Mouse (Mus musculus) stomach, postnatal 0 days (tissue): ENCODE measurements around the gene Med16. TPM values are rescaled to one million over a fixed set of nuclear protein-coding genes. Genes with fewer than 3 reads are reported as not detected.

ENCODE experiments used
- ATAC-seq: fragments of 200-750 bp; cut with Nextera tagmentation; 2 replicates; pipeline ENCODE4 v1.8.0; 2017; ENCODE audit not compliant: low FRiP score, low TSS enrichment
- DNase-seq: peaks from one replicate; pipeline ENCODE4 v3.0.0-alpha.2; 2016; ENCODE audit warnings: low spot score
- H3K27ac ChIP-seq: fragments of 300-500 bp; sonication (generic); replicated peaks from 2 replicates; pipeline ENCODE4 v1.5.1; 2014; ENCODE audit warnings: mild to moderate bottlenecking, control low read depth
- H3K27me3 ChIP-seq: fragments of 300-500 bp; sonication (generic); 2 replicates; pipeline ENCODE4 v1.6.1; 2014; ENCODE audit warnings: low read length; ENCODE audit not compliant: control insufficient read depth, insufficient read depth
- H3K36me3 ChIP-seq: fragments of 300-500 bp; sonication (generic); 2 replicates; pipeline ENCODE4 v1.6.1; 2014; ENCODE audit warnings: low read length, mixed read lengths; ENCODE audit not compliant: control insufficient read depth, insufficient read depth
- H3K4me1 ChIP-seq: fragments of 300-500 bp; sonication (generic); replicated peaks from 2 replicates; pipeline ENCODE4 v1.6.1; 2014; ENCODE audit warnings: antibody characterized with exemption; ENCODE audit not compliant: control insufficient read depth, insufficient read depth
- H3K4me2 ChIP-seq: fragments of 300-500 bp; sonication (generic); replicated peaks from 2 replicates; pipeline ENCODE4 v1.6.1; 2014; ENCODE audit warnings: low read depth, mild to moderate bottlenecking, control low read depth, moderate library complexity
- H3K4me3 ChIP-seq: fragments of 300-500 bp; sonication (generic); 2 replicates; pipeline ENCODE4 v1.5.1; 2014; ENCODE audit warnings: low read depth, low read length, control low read depth
- H3K9ac ChIP-seq: fragments of 300-500 bp; sonication (generic); 2 replicates; pipeline ENCODE4 v1.6.1; 2014; ENCODE audit warnings: mild to moderate bottlenecking, low read length, control low read depth, mixed read lengths
- H3K9me3 ChIP-seq: fragments of 300-500 bp; sonication (generic); 2 replicates; pipeline ENCODE4 v1.6.1; 2016; ENCODE audit warnings: low read length; ENCODE audit not compliant: control insufficient read depth
- CTCF ChIP-seq: IDR thresholded peaks from 2 replicates; pipeline ENCODE4 v1.5.1; 2016; ENCODE audit warnings: antibody characterized with exemption, low read depth, mild to moderate bottlenecking, moderate library complexity
- EP300 ChIP-seq: optimal IDR thresholded peaks from 2 replicates; pipeline ENCODE3; 2016; ENCODE audit warnings: antibody characterized with exemption
- WGBS: fragments of 180-500 bp; shearing (Covaris S2); extraction: QIAGEN DNeasy Blood & Tissue Kit; methylation state at CpG from one replicate; pipeline ENCODE4 v1.1.7; 2014; 5-methylcytosine and 5-hydroxymethylcytosine counted together
- polyA plus RNA-seq: library from polyadenylated mRNA; unstranded; fragments of >200 nt; fragmentation: Nextera tagmentation; extraction: Ambion mirVana; gene quantifications from 2 replicates; pipeline ENCODE4 v1.2.1, GENCODE M21; 2015

Med16 gene
- polyA plus RNA-seq, 1 experiment from 2014 or later = 25.6 TPM

DNA sequence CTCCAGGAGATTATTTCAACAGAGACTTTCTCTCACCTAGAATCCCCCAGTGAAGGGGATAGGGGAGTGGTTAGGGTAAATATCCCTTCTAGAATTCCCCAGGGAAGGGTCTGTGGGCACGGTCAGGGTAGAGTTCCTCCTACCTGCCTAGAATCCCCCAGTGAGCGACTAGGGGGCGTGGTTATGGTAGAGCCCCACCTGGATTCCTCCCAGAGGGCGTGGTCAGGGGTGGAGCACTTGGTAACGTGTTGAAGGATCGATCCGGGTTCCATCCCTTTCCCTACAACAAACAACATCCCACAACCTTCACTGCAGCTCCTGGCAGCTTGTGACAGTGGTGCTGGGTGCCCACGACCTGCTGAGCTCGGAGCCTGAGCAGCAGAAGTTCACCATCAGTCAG, 28.0 kb downstream of the Med16 start:
- Histone ChIP-seq H3K9ac (no peak overlapping the region), H3K4me3 (no peak overlapping the region), H3K36me3 (no peaks in the 10 kb centered on the region), H3K27me3 (no peaks in the 10 kb centered on the region), H3K27ac (no peak overlapping the region), H3K9me3 (no peaks in the 10 kb centered on the region), H3K4me2 (no peak overlapping the region; the same call in 1 of the 2 replicates), H3K4me1 (no peaks in the 10 kb centered on the region; the same call in none of the 2 replicates)
- TF ChIP-seq EP300 = no peak
- no peak for TF ChIP-seq CTCF
- peak; percentile 69 for DNase-seq
- WGBS = 19% methylated on average over 9 of the region's 9 CpGs
- no peak for ATAC-seq

GRCm38 (mm10) chr10:79879527-79879926, 29.2 kb downstream of the Med16 start:
- Histone ChIP-seq H3K4me1 (no peaks in the 10 kb centered on the region; the same call in none of the 2 replicates), H3K27me3 (no peaks in the 10 kb centered on the region), H3K27ac (no peak overlapping the region), H3K9me3 (no peaks in the 10 kb centered on the region), H3K4me3 (no peak overlapping the region), H3K9ac (no peak overlapping the region), H3K4me2 (no peak overlapping the region), H3K36me3 (no peaks in the 10 kb centered on the region)
- no peak for ATAC-seq
- TF ChIP-seq CTCF (no peak), EP300 (no peak)
- no peak for DNase-seq
- 40% methylated on average over 3 of the region's 3 CpGs for WGBS

DNA sequence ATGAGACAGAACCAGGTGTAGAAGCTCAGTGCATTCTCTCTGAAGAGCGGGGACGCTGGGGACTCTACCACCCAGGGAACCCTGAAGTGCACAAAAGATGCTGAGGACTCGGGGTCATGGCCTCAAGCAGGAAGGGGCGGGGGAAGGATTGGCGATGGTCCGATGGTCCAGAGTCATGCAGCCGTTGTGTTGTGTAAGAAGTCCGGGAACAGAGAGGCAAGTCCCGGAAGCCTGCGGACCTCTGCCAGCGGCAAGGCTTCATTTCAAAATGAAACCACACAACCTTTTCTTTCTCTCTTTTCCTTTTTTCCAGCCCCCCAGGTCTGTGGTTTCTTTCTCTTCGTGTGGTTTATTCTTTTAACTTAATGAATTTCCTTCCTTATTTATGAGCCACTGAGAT, 31.0 kb downstream of the Med16 start:
- no peak for ATAC-seq
- no peak overlapping the region for H3K27ac ChIP-seq
- no peak for DNase-seq
- TF ChIP-seq EP300 = no peak
- TF ChIP-seq CTCF = no peak
- no peaks in the 10 kb centered on the region for H3K36me3 ChIP-seq
- no peaks in the 10 kb centered on the region for H3K27me3 ChIP-seq
- H3K9ac ChIP-seq = no peak overlapping the region
- 50% methylated on average over 12 of the region's 12 CpGs for WGBS
- H3K9me3 ChIP-seq = no peaks in the 10 kb centered on the region
- no peaks in the 10 kb centered on the region; the same call in 1 of the 2 replicates for H3K4me1 ChIP-seq
- no peak overlapping the region for H3K4me3 ChIP-seq
- no peak overlapping the region for H3K4me2 ChIP-seq

GRCm38 (mm10) chr10:79877174-79877573, 31.5 kb downstream of the Med16 start:
- ATAC-seq (no peak), DNase-seq (no peak)
- no peak overlapping the region for H3K4me2 ChIP-seq
- H3K9ac ChIP-seq = no peak overlapping the region
- H3K4me3 ChIP-seq = no peak overlapping the region
- no peak for TF ChIP-seq EP300
- 72% methylated on average over 1 of the region's 1 CpGs for WGBS
- no peaks in the 10 kb centered on the region; the same call in 1 of the 2 replicates for H3K4me1 ChIP-seq
- no peaks in the 10 kb centered on the region for H3K9me3 ChIP-seq
- H3K27ac ChIP-seq = no peak overlapping the region
- H3K36me3 ChIP-seq = no peaks in the 10 kb centered on the region
- H3K27me3 ChIP-seq = no peaks in the 10 kb centered on the region

DNA sequence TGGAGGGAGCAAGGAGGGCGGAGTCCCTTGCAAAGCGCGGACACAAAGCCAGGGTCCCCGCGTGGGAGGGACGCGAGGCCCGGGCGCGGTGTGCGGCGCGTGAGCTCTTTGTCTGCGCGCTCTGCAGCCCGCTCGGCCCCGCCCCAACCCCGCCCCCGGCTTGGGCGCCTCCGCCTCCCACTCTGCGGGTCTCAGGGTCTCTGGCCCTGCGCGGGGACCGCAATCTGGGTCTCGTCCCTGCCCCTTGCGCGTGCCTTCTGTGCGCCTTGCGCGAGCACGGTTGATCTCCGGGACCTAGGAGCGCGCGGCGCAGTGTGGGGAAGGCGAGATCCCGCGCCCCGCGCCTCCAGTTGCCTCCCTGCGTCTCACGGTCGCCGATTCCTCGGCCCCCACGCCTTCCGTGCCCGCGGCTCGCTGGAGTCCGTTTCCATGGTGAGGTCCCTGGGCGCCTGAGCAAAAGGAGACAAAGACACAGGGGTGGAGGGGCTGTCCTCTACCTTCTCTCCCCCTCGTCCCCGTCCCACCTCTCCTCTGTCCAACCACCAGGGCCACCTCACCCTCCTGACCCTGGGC, 34.3 kb downstream of the Med16 start, which contains the start of the genes Prtn3 and Plppr3:
Gene Prtn3, plus strand, starts transcription at position 187 of the 573 bp plus-strand sequence.
Gene Plppr3, minus strand, starts transcription at position 345 of the 573 bp plus-strand sequence.
- DNase-seq (no peak), ATAC-seq (peak; percentile 46)
- no peaks in the 10 kb centered on the region for H3K4me1 ChIP-seq
- no peaks in the 10 kb centered on the region for H3K27me3 ChIP-seq
- TF ChIP-seq CTCF (0 out of 2 replicates have a peak, but pooled peaks have one; percentile 5), EP300 (no peak)
- peak within 1 kb of the TSS; percentile 97 for H3K4me2 ChIP-seq
- H3K36me3 ChIP-seq = no peaks in the 10 kb centered on the region
- WGBS = under 1% methylated on average over 53 of the region's 57 CpGs
- H3K27ac ChIP-seq = no peak within 1 kb of the TSS
- peak within 1 kb of the TSS; percentile 60 for H3K4me3 ChIP-seq
- peak within 1 kb of the TSS; percentile 71 for H3K9ac ChIP-seq
- no peaks in the 10 kb centered on the region for H3K9me3 ChIP-seq

DNA sequence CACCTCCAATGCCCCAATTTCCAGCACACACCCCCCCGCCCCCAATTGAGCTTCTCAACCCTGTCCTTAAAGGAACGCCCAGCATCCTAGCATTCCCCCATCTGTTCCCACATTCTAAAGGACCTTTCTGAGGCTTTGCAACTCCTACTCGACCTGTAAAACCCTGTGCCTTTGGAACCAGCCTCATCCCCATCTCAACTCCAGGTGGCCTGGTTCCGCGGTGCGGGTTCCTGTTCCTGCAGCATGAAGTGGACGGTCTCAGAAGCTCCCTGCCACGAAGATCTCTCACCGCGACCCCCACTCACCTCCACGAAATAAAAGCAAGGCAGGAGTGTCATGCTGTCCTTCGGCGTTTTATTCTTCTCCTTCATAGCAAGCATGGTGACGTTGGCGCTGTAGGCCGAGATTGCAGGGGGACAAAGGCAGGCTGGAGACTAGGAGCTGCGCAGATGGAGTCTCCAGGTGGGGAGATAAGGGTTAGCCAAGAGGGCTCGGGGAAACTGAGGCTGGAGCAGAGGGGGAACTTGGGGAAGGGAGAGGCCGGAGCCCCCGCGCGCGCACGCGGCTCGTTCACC, 34.9 kb downstream of the Med16 start:
- H3K4me1 ChIP-seq = no peaks in the 10 kb centered on the region
- TF ChIP-seq CTCF (no peak), EP300 (no peak)
- H3K4me3 ChIP-seq = peak overlapping the region; percentile 60
- ATAC-seq = no peak
- H3K27ac ChIP-seq = no peak overlapping the region
- peak overlapping the region; percentile 71 for H3K9ac ChIP-seq
- H3K36me3 ChIP-seq = no peaks in the 10 kb centered on the region
- no peak for DNase-seq
- peak overlapping the region; percentile 97 for H3K4me2 ChIP-seq
- H3K27me3 ChIP-seq = no peaks in the 10 kb centered on the region
- whole genome bisulfite sequencing = 2% methylated on average over 26 of the region's 26 CpGs
- H3K9me3 ChIP-seq = no peaks in the 10 kb centered on the region
